ENCODE assay signal across 16 mouse cellular contexts in the genomic region with DNA sequence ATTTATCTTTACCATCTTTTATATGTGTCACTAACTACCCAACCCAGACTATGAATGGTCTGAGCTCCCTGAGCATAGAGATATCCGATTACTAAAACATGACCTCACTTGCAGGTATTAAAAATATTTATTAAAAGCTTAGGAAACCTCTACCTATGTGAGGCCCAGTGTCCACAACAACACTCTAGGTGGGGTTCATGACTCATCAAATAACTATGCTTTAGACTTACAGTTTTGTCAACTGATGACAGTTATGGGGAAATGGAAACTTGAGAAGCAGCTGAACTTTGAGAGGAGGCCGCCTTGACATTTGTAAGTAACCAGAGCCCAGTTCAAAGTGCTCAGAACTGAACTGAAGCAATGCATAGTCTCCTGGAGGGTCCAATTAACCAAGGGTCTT. TPM values are rescaled to one million over a fixed set of nuclear protein-coding genes. Genes with fewer than 3 reads are reported as not detected.
DNase-seq lines count a peak whose midpoint lies in the region; ATAC-seq lines count a peak whose summit lies in the region.
"Had no signal": no experiment of that assay in that cellular context is flagged by ENCODE, and none has a peak within 500 bp of the region (broad histone marks: within the 10 kb centered on the region; RNA-seq: fewer than 3 reads in every experiment).

No protein-coding gene starts in this region.

- H3K27me3 ChIP-seq in kidney, embryonic 14.5 days (ENCODE audit: control insufficient read depth, insufficient read depth, low read length): no peaks in the 10 kb centered on the region
- H3K27me3 ChIP-seq in intestine, embryonic 16.5 days (replicated peaks; ENCODE audit: control insufficient read depth, insufficient read depth, low read length): no peaks in the 10 kb centered on the region
- no peaks in the 10 kb centered on the region for H3K27me3 ChIP-seq in forebrain, embryonic 16.5 days (replicated peaks; ENCODE audit: control insufficient read depth, insufficient read depth, low read length)
- H3K27me3 ChIP-seq: kidney, embryonic 15.5 days; limb, embryonic 15.5 days; neural tube, embryonic 15.5 days had no signal

- no peak overlapping the region for H3K4me2 ChIP-seq in kidney, embryonic 14.5 days (replicated peaks; ENCODE audit: low read depth, low read length)
- no peak overlapping the region for H3K4me2 ChIP-seq in intestine, embryonic 16.5 days (ENCODE audit: low read depth, low read length)
- no peak overlapping the region for H3K4me2 ChIP-seq in forebrain, embryonic 16.5 days (ENCODE audit: low read length)
- H3K4me2 ChIP-seq: kidney, embryonic 15.5 days; limb, embryonic 15.5 days; neural tube, embryonic 15.5 days had no signal

- no peak for DNase-seq in kidney, adult 18-20 months
- peak; percentile 84 for DNase-seq in 3T3-L1 (ENCODE audit: low read depth, low spot score)
- DNase-seq in CD4-positive, CD25-positive, alpha-beta regulatory T cell, adult 2 months (ENCODE audit: low read depth, low spot score): peak; percentile 56
- DNase-seq in urinary bladder, postnatal 10 days (ENCODE audit: low spot score): no peak
- DNase-seq: adrenal gland, postnatal 14 days; cerebellum, postnatal 14 days; thymus, adult 18-20 months had no signal

- no peak overlapping the region for H3K4me3 ChIP-seq in kidney, embryonic 14.5 days (ENCODE audit: low read length)
- H3K4me3 ChIP-seq in intestine, embryonic 16.5 days (ENCODE audit: low read length): no peak overlapping the region
- H3K4me3 ChIP-seq in forebrain, embryonic 16.5 days (replicated peaks; ENCODE audit: low read length): no peak overlapping the region
- H3K4me3 ChIP-seq: forebrain, embryonic 10.5 days; hindbrain, embryonic 10.5 days; kidney, embryonic 15.5 days; limb, embryonic 15.5 days; neural tube, embryonic 15.5 days had no signal

- ATAC-seq in kidney, embryonic 14.5 days (ENCODE audit: low FRiP score, low TSS enrichment): 0 out of 2 replicates have a peak, but pooled peaks have one; percentile 29
- ATAC-seq in intestine, embryonic 16.5 days: peak; percentile 31; the same call in 1 of the 2 replicates
- no peak for ATAC-seq in forebrain, embryonic 16.5 days

- H3K9ac ChIP-seq in kidney, embryonic 14.5 days (ENCODE audit: low read depth, low read length): no peak overlapping the region
- no peak overlapping the region for H3K9ac ChIP-seq in intestine, embryonic 16.5 days (ENCODE audit: low read depth, low read length)
- H3K9ac ChIP-seq in forebrain, embryonic 16.5 days (replicated peaks; ENCODE audit: low read depth, low read length): no peak overlapping the region
- H3K9ac ChIP-seq: kidney, embryonic 15.5 days; limb, embryonic 15.5 days; neural tube, embryonic 15.5 days had no signal

- no peaks in the 10 kb centered on the region for H3K9me3 ChIP-seq in kidney, embryonic 14.5 days (ENCODE audit: control insufficient read depth, low read length)
- no peaks in the 10 kb centered on the region for H3K9me3 ChIP-seq in intestine, embryonic 16.5 days (ENCODE audit: control insufficient read depth, low read length)
- H3K9me3 ChIP-seq in forebrain, embryonic 16.5 days (ENCODE audit: control insufficient read depth, low read length): no peaks in the 10 kb centered on the region
- H3K9me3 ChIP-seq: forebrain, embryonic 10.5 days; hindbrain, embryonic 10.5 days; kidney, embryonic 15.5 days; limb, embryonic 15.5 days; neural tube, embryonic 15.5 days had no signal

- no peaks in the 10 kb centered on the region; the same call in 1 of the 2 replicates for H3K4me1 ChIP-seq in kidney, embryonic 14.5 days (ENCODE audit: control insufficient read depth, insufficient read depth, low read length)
- H3K4me1 ChIP-seq in intestine, embryonic 16.5 days (ENCODE audit: control insufficient read depth, insufficient read depth, low read length): peaks cover 2% of the 10 kb centered on the region; the same call in 1 of the 2 replicates
- H3K4me1 ChIP-seq in forebrain, embryonic 16.5 days (replicated peaks; ENCODE audit: control insufficient read depth, insufficient read depth, low read length): peaks cover 8% of the 10 kb centered on the region
- H3K4me1 ChIP-seq: forebrain, embryonic 10.5 days; hindbrain, embryonic 10.5 days; limb, embryonic 15.5 days had no signal

- H3K27ac ChIP-seq in kidney, embryonic 14.5 days (ENCODE audit: low read depth, low read length): no peak overlapping the region
- no peak overlapping the region for H3K27ac ChIP-seq in intestine, embryonic 16.5 days (ENCODE audit: low read length)
- H3K27ac ChIP-seq in forebrain, embryonic 16.5 days (ENCODE audit: low read length): no peak overlapping the region
- H3K27ac ChIP-seq: forebrain, embryonic 10.5 days; hindbrain, embryonic 10.5 days had no signal

- WGBS in kidney, embryonic 14.5 days: 57% methylated on average over 2 of the region's 2 CpGs
- WGBS in intestine, embryonic 16.5 days: 83% methylated on average over 2 of the region's 2 CpGs
- 95% methylated on average over 2 of the region's 2 CpGs for WGBS in forebrain, embryonic 16.5 days

- no peaks in the 10 kb centered on the region for H3K36me3 ChIP-seq in kidney, embryonic 14.5 days (ENCODE audit: control insufficient read depth, insufficient read depth, low read length)
- H3K36me3 ChIP-seq in intestine, embryonic 16.5 days (ENCODE audit: control insufficient read depth, insufficient read depth, low read length): no peaks in the 10 kb centered on the region
- no peaks in the 10 kb centered on the region for H3K36me3 ChIP-seq in forebrain, embryonic 16.5 days (ENCODE audit: control insufficient read depth, insufficient read depth)
- H3K36me3 ChIP-seq: forebrain, embryonic 10.5 days; hindbrain, embryonic 10.5 days; kidney, embryonic 15.5 days; limb, embryonic 15.5 days; neural tube, embryonic 15.5 days had no signal

RNA-seq across cellular contexts. Expression of a gene that starts 24.2 kb away (rescaled TPM):
- not detected in 2 replicates for polyA plus RNA-seq in kidney, embryonic 14.5 days (2014; fragmentation: Nextera tagmentation; extraction: Ambion mirVana)
- polyA plus RNA-seq in intestine, embryonic 16.5 days (2015; fragmentation: Nextera tagmentation; extraction: Ambion mirVana): not detected in 2 replicates
- polyA plus RNA-seq in forebrain, embryonic 16.5 days (2015; fragmentation: Nextera tagmentation; extraction: Ambion mirVana): not detected in 2 replicates
- polyA plus RNA-seq: embryonic facial prominence, embryonic 11.5 days; forebrain, embryonic 10.5 days; hindbrain, embryonic 10.5 days; kidney, embryonic 15.5 days; limb, embryonic 15.5 days; neural tube, embryonic 15.5 days had no signal

RNA-seq across cellular contexts. Expression of a gene that starts 26.9 kb away (rescaled TPM):
- 3.8 TPM in 2 replicates for polyA plus RNA-seq in kidney, embryonic 14.5 days (2014; fragmentation: Nextera tagmentation; extraction: Ambion mirVana)
- 201 and 234 TPM in 2 replicates for polyA plus RNA-seq in intestine, embryonic 16.5 days (2015; fragmentation: Nextera tagmentation; extraction: Ambion mirVana)
- polyA plus RNA-seq in forebrain, embryonic 16.5 days (2015; fragmentation: Nextera tagmentation; extraction: Ambion mirVana): not detected in 2 replicates
- polyA plus RNA-seq: embryonic facial prominence, embryonic 11.5 days; forebrain, embryonic 10.5 days; limb, embryonic 15.5 days; neural tube, embryonic 15.5 days had no signal

RNA-seq across cellular contexts. Expression of a gene that starts 44.1 kb away (rescaled TPM):
- 27.9 and 47.8 TPM in 2 replicates for polyA plus RNA-seq in kidney, embryonic 14.5 days (2014; fragmentation: Nextera tagmentation; extraction: Ambion mirVana)
- polyA plus RNA-seq in intestine, embryonic 16.5 days (2015; fragmentation: Nextera tagmentation; extraction: Ambion mirVana): 14.1 and 31.8 TPM in 2 replicates
- polyA plus RNA-seq in forebrain, embryonic 16.5 days (2015; fragmentation: Nextera tagmentation; extraction: Ambion mirVana): 33.7 and 39.9 TPM in 2 replicates

Comparison
In these comparisons a context has a peak if more than half of its experiments do, and no peak if none do; other contexts are left out.
1. DNase-seq: peak in 3T3-L1 (single experiment) and CD4-positive, CD25-positive, alpha-beta regulatory T cell, adult 2 months (single experiment); none in kidney, adult 18-20 months (single experiment) and urinary bladder, postnatal 10 days (single experiment).
2. RNA of a gene that starts 26.9 kb away (polyA plus RNA-seq): 201 to 234 TPM in intestine, embryonic 16.5 days; 3.8 TPM in kidney, embryonic 14.5 days and not detected in forebrain, embryonic 16.5 days; every median in the first group is over 10 times any median in the second.